Mouse (Mus musculus): Measurements from ENCODE around the gene Sfmbt2. TPM values are rescaled to one million over a fixed set of nuclear protein-coding genes. Genes with fewer than 3 reads are reported as not detected.

Sfmbt2 gene
- total RNA-seq, 1 experiment = 43.7 TPM

DNA sequence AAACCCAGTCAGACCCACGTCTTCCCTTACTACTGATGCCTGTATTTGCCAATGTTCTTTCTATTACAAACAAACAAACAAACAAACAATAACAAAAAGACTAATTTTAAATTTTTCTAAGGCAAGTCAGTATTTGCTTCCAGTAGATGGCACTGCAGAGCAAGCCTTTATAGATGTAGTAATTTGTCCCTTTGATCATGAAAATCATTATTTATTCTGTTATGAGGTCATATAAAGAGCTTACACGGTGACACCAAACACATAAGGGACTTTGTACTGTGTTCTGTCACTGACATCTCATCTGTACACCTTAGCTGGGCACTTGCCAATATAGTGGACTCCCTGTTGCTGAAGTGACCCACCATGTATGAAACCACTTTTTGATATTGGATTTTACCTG, 4.0 kb upstream of the Sfmbt2 start:
- no peak for DNase-seq (ENCODE audit: low read depth, low spot score)
- H3K36me3 ChIP-seq (ENCODE audit: control insufficient read depth, insufficient read depth, low read length, poor library complexity, severe bottlenecking) = peaks cover 8% of the 10 kb centered on the region; the same call in 1 of the 2 replicates
- H3K9ac ChIP-seq (ENCODE audit: insufficient read depth, low read depth, low read length, poor library complexity, severe bottlenecking) = no peak overlapping the region
- no peaks in the 10 kb centered on the region for H3K9me3 ChIP-seq (ENCODE audit: control insufficient read depth, insufficient read depth, low read depth, low read length)
- no peak overlapping the region for H3K27ac ChIP-seq (ENCODE audit: insufficient read depth, low read depth, low read length, poor library complexity, severe bottlenecking)
- no peak overlapping the region for H3K4me3 ChIP-seq (ENCODE audit: insufficient read depth in 1 of 2, low read depth in 1 of 2, low read length in 2 of 2, poor library complexity in 1 of 2, severe bottlenecking in 1 of 2)
- TF ChIP-seq ZC3H11A (IDR thresholded peaks at IDR 0.05; ENCODE audit: borderline replicate concordance, low read depth, low read length) = no peak
- TF ChIP-seq MAFK (IDR thresholded peaks at IDR 0.05; ENCODE audit: insufficient read depth, low read depth, low read length) = no peak
- no peak for TF ChIP-seq ZNF384 (IDR thresholded peaks at IDR 0.05; ENCODE audit: low read depth, low read length)
- TF ChIP-seq CHD2 (IDR thresholded peaks at IDR 0.05; ENCODE audit: low read depth, low read length) = no peak
- TF ChIP-seq HCFC1 (IDR thresholded peaks at IDR 0.05; ENCODE audit: borderline replicate concordance, insufficient read depth, low read length) = no peak
- peaks cover 0 to 6% of the 10 kb centered on the region in 2 experiments; a peak in 2 of 4 replicates for H3K4me1 ChIP-seq (ENCODE audit: control insufficient read depth in 2 of 2, insufficient read depth in 2 of 2, low read length in 2 of 2, poor library complexity in 1 of 2)
- in situ Hi-C loops (cut with MboI; ENCODE audit: low sequenced_read_pairs in 2 of 2, unreplicated experiment in 2 of 2) = no loop called here

DNA sequence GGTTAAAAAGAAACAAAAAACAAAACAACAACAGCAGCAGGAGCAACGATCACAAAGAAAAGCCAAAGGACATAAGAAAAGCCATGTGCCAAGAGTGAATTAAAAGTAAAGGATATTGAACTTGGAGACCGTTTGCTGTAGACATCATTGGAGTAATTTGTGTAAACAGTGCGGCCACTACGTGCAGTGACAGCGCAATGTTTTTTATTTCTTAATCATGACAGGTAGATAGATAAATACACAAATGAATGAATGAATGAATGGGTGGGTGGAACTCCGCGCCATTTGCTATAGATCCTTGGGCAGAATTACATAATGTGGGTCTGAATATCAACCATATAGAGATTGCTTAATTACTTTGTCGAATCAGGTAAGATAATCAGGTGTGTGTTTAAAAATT, 634 bp upstream of the Sfmbt2 start:
- TF ChIP-seq MAFK (IDR thresholded peaks at IDR 0.05; ENCODE audit: insufficient read depth, low read depth, low read length) (no peak), HCFC1 (IDR thresholded peaks at IDR 0.05; ENCODE audit: borderline replicate concordance, insufficient read depth, low read length) (no peak), ZC3H11A (IDR thresholded peaks at IDR 0.05; ENCODE audit: borderline replicate concordance, low read depth, low read length) (no peak), CHD2 (IDR thresholded peaks at IDR 0.05; ENCODE audit: low read depth, low read length) (no peak), ZNF384 (IDR thresholded peaks at IDR 0.05; ENCODE audit: low read depth, low read length) (no peak)

DNA sequence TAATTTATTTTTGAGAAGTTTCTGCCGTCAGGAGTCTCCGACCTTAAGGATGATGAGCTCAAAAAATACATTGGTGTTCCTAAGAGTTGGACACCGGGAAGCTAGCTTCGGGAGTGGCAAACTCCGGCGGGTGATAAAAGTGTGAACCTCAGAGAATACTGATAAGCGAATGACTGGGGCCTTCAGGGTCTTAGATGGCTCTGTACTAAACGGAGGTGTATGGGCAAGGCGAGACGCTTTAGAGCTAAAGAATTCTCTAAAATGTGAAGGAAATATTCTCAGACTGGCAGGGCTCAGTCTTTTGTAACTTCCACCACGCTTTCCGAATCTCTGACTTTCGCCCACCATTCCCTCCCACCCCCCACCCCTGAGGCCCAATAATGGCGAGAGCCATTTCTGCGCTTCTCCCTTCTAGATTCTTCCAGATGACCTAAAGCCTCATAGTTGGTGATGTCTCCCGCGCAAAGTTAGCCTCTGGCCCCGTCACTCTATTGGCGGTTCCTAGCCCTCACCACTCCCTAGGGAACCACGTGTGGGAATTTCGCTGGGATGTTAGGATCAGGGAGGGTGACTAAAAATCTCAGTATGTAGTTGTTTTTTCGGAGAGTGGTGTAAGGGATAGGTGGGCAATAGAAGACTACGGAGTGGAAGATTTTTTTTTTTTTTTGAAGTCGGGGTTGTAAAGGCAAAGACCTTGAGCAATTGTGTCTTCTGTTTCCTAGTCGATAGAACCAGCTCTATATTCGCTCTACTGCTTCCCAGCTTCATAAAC, 563 bp downstream of the Sfmbt2 start:
- in situ Hi-C loops (cut with MboI; ENCODE audit: low sequenced_read_pairs in 2 of 2, unreplicated experiment in 2 of 2) = loop anchor here (5.0 kb wide), 1 partner anchor 489 kb away; the partner anchor contains the start of gene 4930412O13Rik (in 2 of the 2)
- peak overlapping the region; percentile 28 to 58 for H3K4me3 ChIP-seq (ENCODE audit: insufficient read depth in 1 of 2, low read depth in 1 of 2, low read length in 2 of 2, poor library complexity in 1 of 2, severe bottlenecking in 1 of 2)

More for the DNA sequence above, 634 bp upstream of the Sfmbt2 start:
- Histone ChIP-seq H3K4me1 (ENCODE audit: control insufficient read depth in 2 of 2, insufficient read depth in 2 of 2, low read length in 2 of 2, poor library complexity in 1 of 2) (peaks cover 0 to 2% of the 10 kb centered on the region in 2 experiments; a peak in 1 of 4 replicates), H3K4me3 (ENCODE audit: insufficient read depth in 1 of 2, low read depth in 1 of 2, low read length in 2 of 2, poor library complexity in 1 of 2, severe bottlenecking in 1 of 2) (peak overlapping the region; percentile 28 to 58; a peak in 3 of 4 replicates), H3K36me3 (ENCODE audit: control insufficient read depth, insufficient read depth, low read length, poor library complexity, severe bottlenecking) (no peaks in the 10 kb centered on the region), H3K27ac (ENCODE audit: insufficient read depth, low read depth, low read length, poor library complexity, severe bottlenecking) (no peak overlapping the region), H3K9ac (ENCODE audit: insufficient read depth, low read depth, low read length, poor library complexity, severe bottlenecking) (no peak overlapping the region), H3K9me3 (ENCODE audit: control insufficient read depth, insufficient read depth, low read depth, low read length) (no peaks in the 10 kb centered on the region)
- no peak for DNase-seq (ENCODE audit: low read depth, low spot score)
- in situ Hi-C loops (cut with MboI; ENCODE audit: low sequenced_read_pairs in 2 of 2, unreplicated experiment in 2 of 2) = loop anchor here (5.0 kb wide), 1 partner anchor 487 kb away; the partner anchor contains the start of gene 4930412O13Rik (in 2 of the 2)

DNA sequence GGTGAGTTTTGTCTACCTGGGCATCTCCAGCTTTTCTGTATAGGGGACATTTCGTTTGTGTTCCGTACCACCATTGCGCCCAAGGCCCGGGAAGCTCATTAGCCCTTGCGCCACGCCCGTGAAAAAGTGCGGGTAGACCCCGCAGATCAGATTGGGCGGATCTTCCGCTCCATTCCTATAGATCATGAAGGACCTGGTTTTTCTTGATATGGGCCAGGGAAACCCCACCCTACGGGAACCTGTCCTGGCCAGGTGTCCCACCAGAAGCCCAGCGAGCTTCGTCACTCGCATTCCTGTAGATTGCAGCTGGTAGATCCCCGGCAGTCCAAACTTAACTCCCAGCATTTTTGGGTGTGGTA, 1.1 kb downstream of the Sfmbt2 start:
- Histone ChIP-seq H3K4me3 (ENCODE audit: insufficient read depth in 1 of 2, low read depth in 1 of 2, low read length in 2 of 2, poor library complexity in 1 of 2, severe bottlenecking in 1 of 2) (peak overlapping the region; percentile 28 to 58), H3K36me3 (ENCODE audit: control insufficient read depth, insufficient read depth, low read length, poor library complexity, severe bottlenecking) (no peaks in the 10 kb centered on the region), H3K9ac (ENCODE audit: insufficient read depth, low read depth, low read length, poor library complexity, severe bottlenecking) (peak overlapping the region; percentile 68; the same call in 1 of the 2 replicates), H3K4me1 (ENCODE audit: control insufficient read depth in 2 of 2, insufficient read depth in 2 of 2, low read length in 2 of 2, poor library complexity in 1 of 2) (peaks cover 0 to 3% of the 10 kb centered on the region in 2 experiments; a peak in 1 of 4 replicates), H3K9me3 (ENCODE audit: control insufficient read depth, insufficient read depth, low read depth, low read length) (no peaks in the 10 kb centered on the region), H3K27ac (ENCODE audit: insufficient read depth, low read depth, low read length, poor library complexity, severe bottlenecking) (peak overlapping the region; percentile 54; the same call in 1 of the 2 replicates)
- in situ Hi-C loops (cut with MboI; ENCODE audit: low sequenced_read_pairs in 2 of 2, unreplicated experiment in 2 of 2) = loop anchor here (5.0 kb wide), 1 partner anchor 489 kb away; the partner anchor contains the start of gene 4930412O13Rik (in 2 of the 2)
- no peak for DNase-seq (ENCODE audit: low read depth, low spot score)
- TF ChIP-seq ZNF384 (IDR thresholded peaks at IDR 0.05; ENCODE audit: low read depth, low read length) (no peak), MAFK (IDR thresholded peaks at IDR 0.05; ENCODE audit: insufficient read depth, low read depth, low read length) (no peak), HCFC1 (IDR thresholded peaks at IDR 0.05; ENCODE audit: borderline replicate concordance, insufficient read depth, low read length) (no peak), CHD2 (IDR thresholded peaks at IDR 0.05; ENCODE audit: low read depth, low read length) (no peak), ZC3H11A (IDR thresholded peaks at IDR 0.05; ENCODE audit: borderline replicate concordance, low read depth, low read length) (no peak)

More for the DNA sequence above, 563 bp downstream of the Sfmbt2 start:
- no peaks in the 10 kb centered on the region for H3K36me3 ChIP-seq (ENCODE audit: control insufficient read depth, insufficient read depth, low read length, poor library complexity, severe bottlenecking)
- peak overlapping the region; percentile 68; the same call in 1 of the 2 replicates for H3K9ac ChIP-seq (ENCODE audit: insufficient read depth, low read depth, low read length, poor library complexity, severe bottlenecking)
- H3K4me1 ChIP-seq (ENCODE audit: control insufficient read depth in 2 of 2, insufficient read depth in 2 of 2, low read length in 2 of 2, poor library complexity in 1 of 2) = peaks cover 0 to 3% of the 10 kb centered on the region in 2 experiments; a peak in 1 of 4 replicates
- TF ChIP-seq ZC3H11A (IDR thresholded peaks at IDR 0.05; ENCODE audit: borderline replicate concordance, low read depth, low read length) = no peak
- no peak for TF ChIP-seq CHD2 (IDR thresholded peaks at IDR 0.05; ENCODE audit: low read depth, low read length)
- no peak for TF ChIP-seq ZNF384 (IDR thresholded peaks at IDR 0.05; ENCODE audit: low read depth, low read length)
- no peak for TF ChIP-seq HCFC1 (IDR thresholded peaks at IDR 0.05; ENCODE audit: borderline replicate concordance, insufficient read depth, low read length)
- TF ChIP-seq MAFK (IDR thresholded peaks at IDR 0.05; ENCODE audit: insufficient read depth, low read depth, low read length) = no peak
- no peaks in the 10 kb centered on the region for H3K9me3 ChIP-seq (ENCODE audit: control insufficient read depth, insufficient read depth, low read depth, low read length)
- DNase-seq (ENCODE audit: low read depth, low spot score) = peak; percentile 34
- H3K27ac ChIP-seq (ENCODE audit: insufficient read depth, low read depth, low read length, poor library complexity, severe bottlenecking) = no peak overlapping the region; the same call in 1 of the 2 replicates

Measured in ES-E14 (cell line).